Mouse (Mus musculus): ENCODE data around the gene Hoxa1.

Gene Hoxa1

DNA sequence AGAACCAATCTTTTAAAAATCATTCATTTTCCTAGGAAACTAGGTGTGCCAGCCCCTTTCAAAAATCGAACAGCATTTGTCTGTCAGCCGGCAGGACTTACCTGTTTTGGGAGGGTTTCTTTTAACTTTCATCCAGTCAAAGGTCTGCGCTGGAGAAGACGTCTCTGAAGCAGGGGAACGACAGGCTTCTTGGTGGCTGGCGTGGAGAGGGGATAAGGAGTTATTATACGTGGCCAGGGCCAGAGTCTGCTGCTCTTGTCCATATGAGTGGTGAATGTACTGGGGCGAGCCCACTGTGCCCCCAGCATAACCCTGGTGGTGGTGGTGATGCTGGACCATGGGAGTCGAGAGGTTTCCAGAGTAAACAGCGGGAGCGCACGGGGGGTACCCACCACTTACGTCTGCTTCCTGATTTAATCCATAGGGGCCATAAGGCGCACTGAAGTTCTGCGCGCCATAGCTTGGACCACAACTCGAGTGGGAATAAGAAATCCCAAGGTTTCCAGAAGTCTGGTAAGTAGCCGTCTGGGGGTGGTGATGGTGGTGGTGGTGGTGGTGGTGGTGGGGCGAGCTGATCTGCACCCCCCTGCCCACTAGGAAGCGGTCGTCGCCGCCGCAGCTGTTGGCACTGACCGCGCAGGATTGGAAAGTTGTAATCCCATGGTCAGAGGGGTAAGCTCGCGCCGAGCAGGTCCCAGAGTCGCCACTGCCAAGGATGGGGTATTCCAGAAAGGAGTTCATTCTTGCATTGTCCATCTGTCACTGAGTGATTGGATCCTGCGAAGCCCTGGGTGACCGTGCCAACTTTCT, 446 bp downstream of the Hoxa1 start:
- DNase-seq = no peak

DNA sequence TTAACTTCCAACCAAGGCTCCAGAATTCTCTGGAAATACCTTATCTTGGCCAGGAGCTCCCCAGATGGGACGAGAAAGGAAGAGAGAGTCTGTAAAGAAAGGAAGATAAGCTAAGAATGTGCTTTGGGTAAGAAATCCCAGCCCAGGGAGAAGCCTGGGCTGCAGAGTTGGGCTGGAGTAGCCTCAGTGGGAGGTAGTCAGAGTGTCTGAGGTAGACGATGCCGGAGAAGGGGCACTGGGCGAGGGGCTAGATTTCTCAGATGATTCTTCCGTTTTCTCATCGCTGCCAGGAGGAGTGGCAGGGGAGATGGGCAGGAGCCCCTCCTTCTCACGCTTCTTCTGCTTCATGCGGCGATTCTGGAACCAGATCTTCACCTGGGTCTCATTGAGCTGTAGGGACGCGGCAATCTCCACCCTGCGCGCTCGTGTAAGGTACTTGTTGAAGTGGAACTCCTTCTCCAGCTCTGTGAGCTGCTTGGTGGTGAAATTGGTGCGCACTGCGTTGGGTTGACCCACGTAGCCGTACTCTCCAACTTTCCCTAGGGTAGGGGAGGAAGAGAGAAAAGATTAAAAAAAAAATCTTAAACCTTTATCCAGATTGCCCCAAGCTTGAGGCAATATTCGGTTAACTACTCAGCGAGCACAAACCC, 1.4 kb downstream of the Hoxa1 start:
- no peak for DNase-seq

DNA sequence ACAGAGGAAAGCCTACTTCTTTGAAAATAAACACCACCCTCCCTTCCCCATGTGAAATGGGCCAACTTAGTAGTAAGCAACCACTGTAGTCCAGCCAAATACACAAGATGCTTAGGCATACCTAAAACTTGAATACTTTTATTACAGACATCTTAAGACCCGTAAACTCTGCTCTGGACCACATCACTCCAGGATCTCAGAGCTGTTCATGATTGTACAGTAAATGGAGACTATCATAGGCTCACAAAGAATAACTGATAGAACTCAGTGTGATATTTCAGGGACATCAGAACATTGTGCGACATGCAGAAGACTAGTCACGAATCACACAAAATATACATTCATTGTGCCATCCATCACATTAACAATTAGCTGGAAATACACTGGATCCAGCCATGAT, 2.6 kb downstream of the Hoxa1 start:
- no peak for DNase-seq

DNA sequence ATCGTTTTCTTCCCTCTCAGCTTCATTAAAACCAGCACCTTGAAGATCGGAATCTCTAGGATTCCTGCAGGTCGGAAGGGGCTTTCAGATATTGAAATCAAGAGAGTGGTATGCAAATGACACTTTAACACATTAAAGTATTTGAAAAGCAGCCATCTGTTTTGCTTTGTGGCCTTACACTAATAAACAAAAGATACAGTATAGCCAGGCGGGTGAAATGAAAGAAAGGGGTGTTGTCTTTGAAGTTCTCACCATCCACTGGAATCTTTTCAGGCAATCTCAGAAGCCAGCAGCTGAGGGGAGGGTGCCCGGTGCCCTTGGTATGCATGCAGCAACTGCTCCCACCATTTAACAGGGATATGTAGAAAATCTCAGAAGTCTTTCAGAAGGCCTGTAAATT, 4.1 kb downstream of the Hoxa1 start:
- no peak for DNase-seq

DNA sequence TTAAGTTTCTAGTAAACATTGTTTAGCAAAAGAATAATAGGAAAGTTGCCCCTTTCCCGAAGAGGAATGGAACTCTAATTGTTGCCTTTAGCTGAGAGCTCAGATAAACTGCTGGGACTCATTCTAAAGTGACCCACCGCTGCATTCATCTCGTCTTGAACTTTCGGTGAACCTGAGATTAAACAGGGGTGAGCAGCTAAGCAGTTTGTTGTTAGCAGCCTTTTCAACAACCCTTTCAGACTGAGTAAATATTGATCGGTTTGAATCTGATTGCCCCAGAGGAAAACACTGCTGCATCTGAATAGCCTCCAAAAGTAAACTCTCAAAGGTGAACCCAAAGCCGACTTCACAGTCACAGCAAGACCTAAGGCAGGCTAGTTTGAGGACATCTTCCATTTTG, 4.8 kb downstream of the Hoxa1 start:
- DNase-seq = no peak

DNA sequence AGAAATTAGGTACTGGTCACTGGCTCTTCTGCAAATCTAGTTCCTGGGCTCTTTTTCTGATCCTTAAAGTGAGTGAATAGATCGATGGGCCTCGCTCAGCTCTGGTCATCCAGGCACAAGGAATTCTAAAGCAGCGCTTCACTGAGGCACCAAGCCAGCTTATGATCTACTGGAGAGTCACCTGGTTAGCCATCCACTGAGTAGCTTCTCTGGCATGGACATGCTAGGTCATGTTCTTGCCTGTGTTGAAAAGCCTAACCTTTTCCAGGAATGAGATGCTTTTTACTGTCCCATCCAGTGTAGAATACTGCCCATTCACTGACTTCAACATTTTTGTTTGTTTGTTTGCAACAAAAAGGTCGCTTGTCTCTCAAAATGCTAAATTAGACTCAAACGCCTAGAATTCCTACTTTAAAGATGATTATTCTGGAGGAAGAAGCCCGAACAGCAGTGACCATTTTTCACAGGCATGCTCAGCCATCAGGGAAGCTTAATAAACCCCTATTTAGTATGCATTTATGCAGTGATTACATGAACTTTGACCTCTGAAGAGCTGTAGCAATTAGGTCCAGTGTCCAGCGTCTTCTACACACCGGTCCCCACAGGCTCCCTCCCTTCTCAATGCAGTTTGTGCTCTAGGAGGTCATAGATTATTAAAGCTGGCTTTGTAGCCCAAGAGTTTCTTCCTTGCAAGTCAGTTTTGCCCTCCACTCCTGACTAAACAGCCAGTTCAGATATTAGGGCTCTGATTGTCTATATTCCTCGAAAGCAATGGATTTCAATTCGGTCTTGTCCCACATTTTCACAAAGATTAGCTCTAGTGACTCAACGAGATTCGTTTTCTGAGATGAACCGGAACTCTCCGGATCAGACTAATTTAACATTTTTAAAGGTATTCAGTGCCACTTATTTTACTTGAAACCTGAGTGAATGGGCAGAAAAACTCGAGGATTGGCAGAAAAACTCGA, 5.6 kb downstream of the Hoxa1 start:
- no peak for DNase-seq

DNA sequence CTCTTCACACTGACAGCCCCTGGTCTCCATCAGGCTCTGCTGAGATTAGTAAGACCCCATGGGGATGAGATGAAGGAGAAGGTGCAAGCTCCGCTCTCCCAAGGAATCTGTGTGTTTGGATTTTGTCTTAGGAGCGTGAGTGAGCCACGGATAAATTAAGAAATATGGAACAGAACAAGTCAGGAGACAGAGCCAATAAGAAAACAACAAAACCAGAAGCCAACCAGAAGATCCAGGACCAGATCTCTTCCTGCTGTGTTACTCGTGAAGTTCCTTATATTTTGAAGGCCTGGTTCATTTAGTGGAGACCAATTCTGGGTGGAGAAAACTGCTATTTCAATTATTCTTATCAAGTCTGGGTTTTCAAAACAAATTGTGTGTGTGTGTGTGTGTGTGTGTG, 6.5 kb downstream of the Hoxa1 start:
- DNase-seq = no peak

DNA sequence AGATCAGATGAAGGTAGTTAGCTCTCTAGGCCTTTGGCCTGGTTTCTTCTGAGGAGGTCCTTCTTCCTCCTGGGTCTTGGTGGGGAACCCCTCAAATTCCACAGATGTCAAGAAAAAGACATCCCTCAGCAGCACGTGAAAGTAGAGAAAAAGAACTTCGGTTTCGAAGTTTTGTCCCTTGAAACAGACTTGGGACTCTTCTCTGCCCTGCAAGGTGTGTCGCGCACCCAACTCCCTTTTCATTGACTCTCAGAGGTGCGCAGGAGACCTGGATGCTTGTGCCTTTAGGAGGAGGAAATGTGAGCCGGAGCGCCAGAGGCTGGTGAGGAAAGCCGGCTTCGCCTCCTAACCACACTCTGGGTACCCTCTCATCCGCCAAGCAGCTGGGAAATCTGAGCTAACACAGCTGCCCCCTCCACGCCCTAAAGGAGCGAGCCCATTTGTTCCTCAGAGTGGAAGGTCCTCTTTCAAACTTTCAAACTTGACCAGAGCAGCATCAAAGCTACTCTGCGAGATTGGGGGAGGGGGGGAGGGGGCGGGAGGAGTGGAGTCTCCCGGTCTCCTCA, 7.6 kb downstream of the Hoxa1 start:
- no peak for DNase-seq

DNA sequence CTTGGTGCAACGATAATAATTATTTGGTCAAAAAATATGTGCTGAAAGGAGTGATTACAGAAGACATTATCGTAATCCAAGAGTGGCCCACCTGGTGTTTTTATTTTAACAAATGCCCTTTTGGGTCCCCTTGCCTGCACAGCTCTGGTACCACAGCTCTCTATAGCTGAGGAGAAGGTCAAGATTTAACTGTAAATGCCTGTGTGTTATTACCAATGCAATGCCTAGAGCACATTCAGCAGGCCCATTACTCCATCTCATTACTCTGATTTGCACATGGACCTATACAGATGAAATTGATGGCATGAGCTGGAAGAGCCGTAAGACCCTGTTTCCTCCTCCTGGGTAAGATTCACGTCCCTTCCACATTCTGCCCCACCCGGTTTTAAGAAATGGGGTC, 19.0 kb downstream of the Hoxa1 start:
- DNase-seq = no peak

DNA sequence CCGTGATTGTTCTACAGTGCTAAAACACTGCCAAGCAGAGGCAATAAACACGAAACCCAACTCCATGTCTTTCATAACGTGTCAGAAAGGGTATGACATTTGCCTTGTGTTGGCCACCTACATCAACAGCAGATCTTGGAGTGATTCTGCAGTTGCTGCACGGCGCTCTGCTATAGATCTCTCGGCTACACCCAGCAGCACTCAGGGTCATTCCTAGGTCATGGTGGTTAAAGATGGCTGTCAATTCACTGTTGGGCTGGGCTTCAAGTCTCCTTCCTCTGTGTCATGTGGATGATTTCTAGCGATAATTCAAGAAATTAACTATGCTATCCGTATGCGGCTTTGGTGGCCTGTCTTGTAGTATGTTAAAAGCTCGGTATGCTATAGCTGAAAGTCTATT, 19.5 kb downstream of the Hoxa1 start:
- no peak for DNase-seq

DNA sequence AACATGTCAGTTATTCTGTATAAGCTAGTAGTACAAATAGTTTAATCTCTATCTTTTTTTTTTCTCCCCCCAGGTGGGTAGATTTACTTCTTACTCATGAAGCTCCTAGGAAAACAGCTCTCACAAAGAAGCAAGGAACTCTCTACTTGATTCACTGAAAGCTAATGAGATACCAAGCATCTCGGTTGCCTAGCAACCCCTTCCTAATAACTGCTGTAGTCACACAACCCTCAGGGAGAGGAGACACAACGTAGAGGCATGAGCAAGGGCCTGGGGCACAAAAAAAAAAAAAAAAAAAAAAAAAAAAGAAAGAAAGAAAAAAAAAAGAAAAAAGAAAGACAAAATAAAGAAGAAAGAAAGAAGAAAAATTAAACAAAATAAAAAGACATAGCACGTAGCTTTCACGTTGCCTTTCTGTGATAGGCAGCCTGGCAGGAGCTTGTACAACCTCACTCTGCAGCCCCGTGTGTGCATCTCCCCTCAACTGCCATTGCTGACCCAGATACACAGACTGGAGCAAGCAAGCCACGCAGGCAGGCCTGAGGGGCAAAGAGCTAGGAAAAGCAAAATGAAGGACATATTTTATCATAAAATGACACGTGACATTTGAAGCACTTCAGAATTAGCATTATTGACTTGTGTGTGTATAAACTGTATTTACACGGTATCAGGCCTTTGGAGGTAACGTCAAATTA, 20.1 kb downstream of the Hoxa1 start:
- no peak for DNase-seq

DNA sequence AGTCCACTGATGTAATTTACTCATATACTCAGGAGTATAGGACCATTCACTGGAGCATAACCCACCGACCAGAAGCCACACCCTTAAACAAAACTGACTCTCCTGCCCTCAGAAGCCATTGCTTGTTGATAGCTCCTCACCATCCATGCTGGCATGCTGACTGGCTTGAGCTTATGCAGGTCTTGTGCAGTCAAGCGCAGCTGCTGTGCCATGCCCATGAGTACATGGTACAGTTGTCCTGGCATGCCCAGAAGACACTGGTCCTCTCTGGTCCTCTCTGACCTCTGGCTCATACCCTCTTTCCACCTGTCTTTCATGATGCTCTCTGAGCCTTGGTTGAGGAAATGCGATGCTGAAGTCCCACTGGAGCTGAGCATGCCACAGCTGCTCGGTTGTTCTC, 34.4 kb downstream of the Hoxa1 start:
- DNase-seq = no peak

DNA sequence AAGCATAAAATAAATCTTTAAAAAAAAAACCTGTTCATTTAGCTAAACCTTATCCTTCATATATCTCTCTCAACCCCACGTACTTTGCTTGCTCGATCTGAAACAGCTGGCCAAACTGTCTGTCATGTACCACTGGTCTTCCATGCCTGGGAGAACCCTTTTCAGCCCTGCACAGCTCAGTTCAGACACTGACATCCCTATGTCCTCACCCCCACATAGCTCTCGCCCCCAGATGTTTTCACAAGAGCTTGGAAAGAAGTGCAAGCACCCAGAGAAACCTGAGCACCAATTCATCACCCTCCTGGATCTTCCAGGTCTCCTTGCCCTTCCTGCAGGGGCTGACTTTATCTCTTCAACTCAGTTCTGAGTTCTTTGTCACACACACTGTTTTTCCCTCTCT, 36.9 kb downstream of the Hoxa1 start:
- no peak for DNase-seq

DNA sequence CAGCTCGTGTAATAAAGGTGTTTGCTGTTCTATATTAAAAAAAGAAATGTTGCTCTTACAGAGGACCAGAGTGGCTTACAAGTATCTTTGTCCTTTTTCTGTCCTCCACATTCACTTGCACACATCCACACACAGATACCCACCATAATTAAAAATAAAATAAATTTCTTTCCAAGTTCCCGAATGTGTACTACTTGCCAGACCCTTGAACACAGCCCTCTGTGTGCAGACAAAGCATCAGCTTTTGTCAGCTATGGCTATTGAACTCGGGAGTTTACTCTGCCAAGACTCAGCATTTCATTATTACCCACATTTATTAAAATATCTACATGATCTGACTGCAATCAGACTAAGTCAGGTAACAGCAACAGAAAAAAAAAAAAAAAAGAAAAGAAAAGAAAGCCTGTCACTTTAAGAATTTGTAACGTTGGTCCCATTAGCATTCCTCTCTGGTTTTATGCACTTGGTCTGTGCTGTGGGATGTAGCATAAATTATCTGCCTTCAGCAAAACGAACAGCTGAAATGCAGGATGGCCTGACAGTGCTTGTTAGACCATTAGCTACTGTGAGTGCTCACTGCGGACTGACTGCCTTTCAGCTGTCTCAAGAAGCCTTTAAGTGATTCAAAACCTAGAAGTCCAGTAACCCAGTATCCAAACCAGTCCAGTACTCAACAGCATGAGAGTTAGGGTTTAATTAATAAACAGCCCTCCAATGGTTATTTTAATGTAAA, 39.0 kb downstream of the Hoxa1 start:
- no peak for DNase-seq

DNA sequence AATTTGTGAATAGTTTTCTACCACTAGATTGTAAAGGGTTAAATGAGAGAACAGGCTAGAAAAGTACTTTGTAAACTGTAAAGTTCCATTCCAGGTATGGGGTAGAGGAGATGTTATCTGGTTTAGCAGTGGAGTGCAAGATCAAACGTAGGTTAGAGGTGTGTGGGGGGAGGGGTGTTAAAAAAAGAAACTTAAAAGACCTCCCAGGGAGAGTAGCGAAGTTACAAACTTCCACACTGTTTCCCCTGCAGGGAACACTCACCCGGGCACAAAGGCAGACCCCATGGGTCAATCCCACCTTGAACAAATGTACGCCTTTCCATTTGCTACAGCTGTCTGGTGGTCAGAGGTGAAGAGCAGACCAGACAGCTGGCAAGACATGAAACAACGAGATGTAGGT, 42.2 kb downstream of the Hoxa1 start:
- peak in 1 of 2 experiments; percentile 17 for DNase-seq

DNA sequence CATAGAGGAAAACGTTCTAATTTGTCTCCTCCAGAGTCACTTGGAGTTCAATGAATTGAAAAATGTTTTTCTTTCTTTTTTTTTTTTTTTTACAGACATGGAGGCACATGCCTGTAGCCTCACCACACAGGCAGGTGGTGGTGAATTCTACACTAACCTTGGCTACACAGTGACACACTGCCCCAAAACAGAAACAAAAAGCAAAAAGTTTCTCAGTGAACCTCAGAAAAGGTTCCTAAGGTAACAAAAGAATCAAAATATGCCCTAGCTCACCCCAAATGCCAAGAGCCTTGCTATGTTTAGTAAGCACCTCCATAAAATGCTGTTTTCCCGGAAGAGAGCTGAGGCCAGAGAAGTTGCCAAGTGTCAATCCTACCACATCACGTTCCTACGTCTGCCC, 46.3 kb downstream of the Hoxa1 start:
- no peak for DNase-seq

DNA sequence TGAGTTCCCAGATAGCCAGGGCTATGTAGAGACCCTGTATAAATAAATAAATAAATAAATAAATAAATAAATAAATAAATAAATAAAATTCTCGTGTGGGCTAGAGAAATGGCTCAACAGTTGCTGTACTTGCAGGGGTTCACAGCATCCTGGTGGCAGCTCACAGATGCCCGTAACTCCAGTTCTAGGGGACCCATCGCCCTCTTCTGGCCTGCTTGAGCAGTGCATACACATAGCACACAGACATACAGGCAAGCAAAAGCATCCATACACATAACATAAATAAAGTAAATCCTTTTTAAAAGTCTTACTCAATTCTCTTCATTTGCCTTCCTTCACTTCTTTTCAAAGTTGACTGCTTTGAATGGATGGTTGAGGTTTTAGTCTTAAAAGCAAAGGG, 50.7 kb downstream of the Hoxa1 start:
- DNase-seq = no peak

DNA sequence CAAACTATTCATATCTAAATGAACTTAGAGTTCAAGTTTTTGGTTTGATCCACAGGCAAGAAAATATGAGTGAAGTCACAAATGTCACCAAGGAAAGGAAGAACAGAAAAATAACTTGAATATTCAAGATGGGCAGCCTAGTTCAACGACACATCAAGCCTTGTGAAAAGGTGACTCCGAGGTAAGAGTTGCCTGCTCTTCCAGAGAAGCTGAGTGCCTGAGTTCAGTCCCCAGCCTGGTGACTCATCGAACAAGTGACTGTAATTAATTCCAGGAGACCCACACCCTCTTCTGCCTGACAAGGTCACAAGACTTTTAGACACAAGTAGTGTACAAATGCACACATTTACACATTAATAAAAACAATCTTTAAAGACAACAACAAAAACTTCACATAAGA, 51.4 kb downstream of the Hoxa1 start:
- no peak for DNase-seq

DNA sequence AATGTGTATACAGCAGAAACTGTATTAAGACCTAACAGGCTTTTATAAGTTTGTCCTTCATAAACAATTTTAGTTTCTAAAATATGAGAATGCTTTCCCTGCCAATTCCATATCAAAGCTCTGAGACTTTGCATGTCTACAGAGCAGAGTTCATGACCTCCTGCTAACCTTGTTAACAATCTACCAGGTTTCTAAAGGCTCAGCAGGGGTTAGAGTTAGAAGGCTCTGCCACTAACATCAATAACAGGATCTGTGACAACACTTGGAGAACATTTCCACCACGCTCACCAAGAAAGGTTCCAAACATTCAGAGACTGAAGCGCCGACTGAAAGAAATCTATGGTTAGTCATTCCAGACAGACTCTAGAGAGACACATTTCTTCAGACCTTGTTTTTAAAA, 51.9 kb downstream of the Hoxa1 start:
- no peak for DNase-seq

All from thymus, adult 18-20 months (tissue).